Mouse (Mus musculus): ENCODE measurements around the gene Olfr384.
"Not testable (repeated sequence)": the region's sequence is repeated elsewhere in the genome, so short reads cannot be mapped to it uniquely, and the experiment has no call there.

The Olfr384 gene

DNA sequence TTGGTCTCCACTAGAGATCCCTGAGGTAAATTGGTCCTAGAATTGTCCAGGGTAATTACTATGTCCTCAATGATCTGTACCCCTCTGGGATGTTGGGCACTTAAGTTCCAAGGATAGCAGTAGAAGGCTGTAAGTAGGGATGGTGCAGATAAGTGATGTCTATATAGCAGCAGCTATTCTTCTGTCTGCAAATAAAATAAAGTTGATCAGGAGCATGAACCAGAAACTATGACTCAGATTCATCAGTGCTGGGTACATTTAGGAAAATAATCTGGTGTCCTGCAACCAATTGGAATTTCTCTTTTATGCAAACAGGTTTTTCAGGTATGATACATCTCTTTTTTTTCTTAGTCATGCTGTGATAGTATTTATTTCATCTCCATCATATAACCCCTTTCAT is at the start of gene Olfr384:
Gene Olfr384, plus strand, starts transcription at position 301 of the 400 bp plus-strand sequence.
- DNase-seq (ENCODE audit: extremely low spot score, low spot score) = no peak

DNA sequence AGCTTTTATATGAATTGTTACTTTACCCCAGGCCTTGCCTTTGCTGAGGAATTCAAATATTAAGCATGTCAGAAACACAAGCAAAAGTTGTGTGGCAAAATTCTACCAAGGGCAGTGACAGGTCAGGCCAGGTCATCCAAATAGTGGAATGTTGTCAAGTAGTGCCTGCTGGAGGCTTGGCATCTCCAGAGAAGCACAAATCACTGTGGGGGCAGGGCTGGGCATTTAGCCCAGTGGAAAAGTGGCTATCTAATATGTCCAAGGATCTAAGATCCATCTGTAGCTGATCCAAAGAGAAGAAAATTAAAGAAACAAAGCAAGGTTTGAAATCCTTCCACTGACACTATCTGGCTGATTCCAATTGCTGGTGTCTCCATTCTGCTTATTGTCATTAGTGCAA is 18.5 kb upstream of the Olfr384 start:
- no peak for DNase-seq (ENCODE audit: extremely low spot score, low spot score)

DNA sequence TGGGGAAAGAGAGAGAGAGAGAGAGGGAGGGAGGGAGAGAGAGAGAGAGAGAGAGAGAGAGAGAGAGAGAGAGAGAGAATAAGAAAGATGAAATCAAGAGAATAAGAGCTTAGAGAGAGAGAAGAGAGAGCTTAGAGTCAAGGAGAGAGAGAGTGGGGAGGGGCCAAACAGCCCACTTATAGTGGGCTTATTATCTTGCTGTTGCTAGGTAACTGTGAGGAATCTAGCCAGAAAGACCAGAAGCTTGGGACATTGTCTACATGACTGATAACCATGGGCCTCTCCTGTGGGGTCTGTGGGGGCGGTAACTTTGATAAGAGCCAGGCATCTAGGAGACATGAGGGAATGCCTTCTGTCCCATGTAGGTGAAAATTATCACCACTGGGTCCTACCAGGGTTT is 15.2 kb upstream of the Olfr384 start:
- not testable (repeated sequence) for DNase-seq (ENCODE audit: extremely low spot score, low spot score)

DNA sequence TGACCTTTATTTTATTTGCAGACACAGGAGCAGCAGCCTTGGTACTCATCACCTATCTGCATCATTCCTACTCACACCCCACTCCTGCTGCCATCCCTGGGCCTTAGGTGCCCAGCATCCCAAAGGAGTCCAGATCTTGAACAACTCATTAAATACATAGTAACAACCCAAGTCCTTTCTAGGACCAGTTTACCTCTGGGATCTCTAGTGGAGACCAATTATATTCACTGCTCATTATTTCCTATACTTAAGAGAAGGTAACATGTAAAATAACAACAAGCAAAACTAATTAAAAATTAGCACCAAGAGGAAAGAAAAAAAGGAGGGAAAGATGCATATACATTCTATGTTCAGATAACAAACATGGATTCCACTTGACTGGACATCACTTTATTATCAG is 5.5 kb upstream of the Olfr384 start, which contains the start of gene Olfr385:
Gene Olfr385, minus strand, starts transcription at position 101 of the 400 bp plus-strand sequence.
- DNase-seq (ENCODE audit: extremely low spot score, low spot score) = no peak
